Mouse (Mus musculus): ENCODE results near the gene Sh3kbp1. TPM values are rescaled to one million over a fixed set of nuclear protein-coding genes. Genes with fewer than 3 reads are reported as not detected.

Gene Sh3kbp1
- polyA plus RNA-seq, 1 experiment from 2014 or later, result 14.4 TPM

GRCm38 (mm10) chrX:159831176-159831575 lies 204.1 kb downstream of the Sh3kbp1 start:
- ChIA-PET CTCF (no interaction called here), POLR2A (no interaction called here)
- DNase-seq (ENCODE audit: low read depth, low spot score) (no peak), ATAC-seq (no peak)
- in situ Hi-C loops (cut with MboI; ENCODE audit: low pct_unique_long_range_greater_than_20kb), result no loop called here
- no peak for TF ChIP-seq CTCF (IDR thresholded peaks at IDR 0.05)
- peaks cover 9% of the 10 kb centered on the region for H3K27me3 ChIP-seq

- ATAC-seq (no peak), DNase-seq (ENCODE audit: low read depth, low spot score) (no peak)
- no peak for TF ChIP-seq CTCF (IDR thresholded peaks at IDR 0.05)
- in situ Hi-C loops (cut with MboI; ENCODE audit: low pct_unique_long_range_greater_than_20kb), result no loop called here
- POLR2A ChIA-PET, result interaction anchor here (0.6 kb wide), 1 partner anchor 163 kb away, joined by 3 read pairs; no protein-coding TSS in a partner anchor
- peaks cover 6% of the 10 kb centered on the region for H3K27me3 ChIP-seq
- CTCF ChIA-PET, result interaction anchor here (1.5 kb wide), 1 partner anchor 84 kb away, joined by 4 read pairs; no protein-coding TSS in a partner anchor
Measured at GRCm38 (mm10) chrX:159835239-159835638, 208.2 kb downstream of the Sh3kbp1 start.

- peak; percentile 98 for ATAC-seq
- DNase-seq (ENCODE audit: low read depth, low spot score), result peak; percentile 37
- in situ Hi-C loops (cut with MboI; ENCODE audit: low pct_unique_long_range_greater_than_20kb), result no loop called here
- ChIA-PET POLR2A (interaction anchor here (0.7 kb wide), 1 partner anchor 725 kb away, joined by 3 read pairs; no protein-coding TSS in a partner anchor), CTCF (no interaction called here)
- H3K27me3 ChIP-seq, result peaks cover 15% of the 10 kb centered on the region
- no peak for TF ChIP-seq CTCF (IDR thresholded peaks at IDR 0.05)
Measured at GRCm38 (mm10) chrX:159837379-159837778, 210.3 kb downstream of the Sh3kbp1 start.

- in situ Hi-C loops (cut with MboI; ENCODE audit: low pct_unique_long_range_greater_than_20kb), result no loop called here
- POLR2A ChIA-PET, result no interaction called here
- DNase-seq (ENCODE audit: low read depth, low spot score) (no peak), ATAC-seq (no peak)
- peaks cover 14% of the 10 kb centered on the region for H3K27me3 ChIP-seq
- TF ChIP-seq CTCF (IDR thresholded peaks at IDR 0.05), result no peak
- CTCF ChIA-PET, result no interaction called here
Measured at GRCm38 (mm10) chrX:159839786-159840185, 212.7 kb downstream of the Sh3kbp1 start.

GRCm38 (mm10) chrX:159840225-159840624 lies 213.2 kb downstream of the Sh3kbp1 start:
- no peak for DNase-seq (ENCODE audit: low read depth, low spot score)
- ChIA-PET POLR2A (no interaction called here), CTCF (no interaction called here)
- H3K27me3 ChIP-seq, result peaks cover 16% of the 10 kb centered on the region
- in situ Hi-C loops (cut with MboI; ENCODE audit: low pct_unique_long_range_greater_than_20kb), result no loop called here
- no peak for ATAC-seq
- TF ChIP-seq CTCF (IDR thresholded peaks at IDR 0.05), result no peak

GRCm38 (mm10) chrX:159850722-159851121 lies 223.7 kb downstream of the Sh3kbp1 start:
- in situ Hi-C loops (cut with MboI; ENCODE audit: low pct_unique_long_range_greater_than_20kb), result no loop called here
- DNase-seq (ENCODE audit: low read depth, low spot score), result no peak
- ChIA-PET POLR2A (no interaction called here), CTCF (no interaction called here)
- TF ChIP-seq CTCF (IDR thresholded peaks at IDR 0.05), result no peak
- ATAC-seq, result no peak
- peaks cover 11% of the 10 kb centered on the region for H3K27me3 ChIP-seq

DNA sequence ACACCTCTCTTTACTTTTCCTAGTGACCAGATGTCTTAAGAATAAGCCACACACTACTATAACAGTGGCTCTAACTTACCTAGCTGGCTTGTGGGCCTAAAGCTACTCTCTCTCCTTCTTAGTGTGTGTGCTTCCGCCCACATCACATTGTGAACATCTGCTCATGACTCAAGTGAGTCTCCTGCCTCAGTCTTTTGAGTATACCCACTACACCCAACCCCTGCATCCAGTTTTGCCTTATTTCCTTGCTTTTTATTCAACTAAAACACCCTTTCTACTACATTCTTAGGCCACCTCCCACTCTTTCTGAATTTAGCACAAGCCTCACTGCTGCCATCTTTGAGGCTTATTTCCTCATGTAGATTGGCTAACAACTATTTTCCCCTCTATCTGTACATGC lies 229.8 kb downstream of the Sh3kbp1 start:
- no peak for TF ChIP-seq CTCF (IDR thresholded peaks at IDR 0.05)
- ChIA-PET POLR2A (no interaction called here), CTCF (no interaction called here)
- ATAC-seq (no peak), DNase-seq (ENCODE audit: low read depth, low spot score) (no peak)
- peaks cover 20% of the 10 kb centered on the region for H3K27me3 ChIP-seq
- in situ Hi-C loops (cut with MboI; ENCODE audit: low pct_unique_long_range_greater_than_20kb), result no loop called here

GRCm38 (mm10) chrX:159858126-159858525 lies 231.1 kb downstream of the Sh3kbp1 start:
- in situ Hi-C loops (cut with MboI; ENCODE audit: low pct_unique_long_range_greater_than_20kb), result no loop called here
- DNase-seq (ENCODE audit: low read depth, low spot score) (no peak), ATAC-seq (no peak)
- H3K27me3 ChIP-seq, result peaks cover 20% of the 10 kb centered on the region
- POLR2A ChIA-PET, result no interaction called here
- CTCF ChIA-PET, result no interaction called here
- TF ChIP-seq CTCF (IDR thresholded peaks at IDR 0.05), result no peak

GRCm38 (mm10) chrX:159860841-159861530 lies 233.9 kb downstream of the Sh3kbp1 start:
- ATAC-seq (no peak), DNase-seq (ENCODE audit: low read depth, low spot score) (no peak)
- in situ Hi-C loops (cut with MboI; ENCODE audit: low pct_unique_long_range_greater_than_20kb), result no loop called here
- peaks cover 15% of the 10 kb centered on the region for H3K27me3 ChIP-seq
- ChIA-PET CTCF (no interaction called here), POLR2A (no interaction called here)
- no peak for TF ChIP-seq CTCF (IDR thresholded peaks at IDR 0.05)

GRCm38 (mm10) chrX:159867660-159868059 lies 240.6 kb downstream of the Sh3kbp1 start:
- peaks cover 12% of the 10 kb centered on the region for H3K27me3 ChIP-seq
- POLR2A ChIA-PET, result no interaction called here

DNA sequence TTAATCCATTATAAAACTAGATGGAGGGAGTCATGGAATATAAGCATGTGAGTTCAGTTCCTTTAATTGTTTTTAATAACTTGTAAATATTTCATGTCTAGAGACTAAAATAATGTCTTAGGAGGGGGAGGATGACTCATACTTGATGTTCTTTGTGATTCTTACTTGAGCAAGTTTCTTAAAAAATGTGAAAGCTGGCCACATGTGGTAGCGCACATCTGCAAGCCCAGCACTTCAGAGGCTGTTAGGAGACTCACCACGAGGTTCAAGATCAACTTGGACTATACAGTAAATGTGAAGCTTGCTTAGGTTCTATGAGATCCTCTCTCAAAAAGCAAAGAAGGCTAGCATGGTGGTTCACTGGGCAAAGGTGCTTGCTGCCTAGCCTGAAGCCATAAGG lies 245.4 kb downstream of the Sh3kbp1 start:
- ChIA-PET CTCF (no interaction called here), POLR2A (no interaction called here)
- ATAC-seq (no peak), DNase-seq (ENCODE audit: low read depth, low spot score) (no peak)
- in situ Hi-C loops (cut with MboI; ENCODE audit: low pct_unique_long_range_greater_than_20kb), result no loop called here
- no peak for TF ChIP-seq CTCF (IDR thresholded peaks at IDR 0.05)
- peaks cover 27% of the 10 kb centered on the region for H3K27me3 ChIP-seq

More at GRCm38 (mm10) chrX:159867660-159868059, 240.6 kb downstream of the Sh3kbp1 start:
- CTCF ChIA-PET, result no interaction called here
- in situ Hi-C loops (cut with MboI; ENCODE audit: low pct_unique_long_range_greater_than_20kb), result no loop called here
- no peak for DNase-seq (ENCODE audit: low read depth, low spot score)
- ATAC-seq, result no peak
- TF ChIP-seq CTCF (IDR thresholded peaks at IDR 0.05), result no peak

DNA sequence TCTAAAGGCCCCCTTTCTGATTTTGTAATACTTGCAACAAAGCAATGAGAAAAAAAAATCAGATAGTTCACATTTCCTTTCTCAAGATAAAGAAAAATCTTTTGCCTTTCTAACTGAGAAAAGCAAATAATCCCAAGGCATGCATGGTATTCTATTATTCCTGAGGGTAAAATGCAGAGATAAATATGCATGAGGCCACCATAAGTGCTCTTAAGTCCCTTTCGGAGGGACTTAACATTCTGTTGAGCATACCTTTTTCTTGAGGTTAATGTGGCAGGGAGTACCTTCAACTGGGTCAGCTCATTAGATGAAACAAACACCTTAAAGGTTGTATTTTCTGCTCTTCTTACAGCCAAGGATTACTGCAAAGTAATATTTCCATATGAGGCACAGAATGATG lies 250.7 kb downstream of the Sh3kbp1 start:
- no peak for DNase-seq (ENCODE audit: low read depth, low spot score)
- POLR2A ChIA-PET, result no interaction called here
- CTCF ChIA-PET, result interaction anchor here (1.7 kb wide), 1 partner anchor 23 kb away, joined by 5 read pairs; no protein-coding TSS in a partner anchor
- TF ChIP-seq CTCF (IDR thresholded peaks at IDR 0.05), result no peak
- peaks cover 19% of the 10 kb centered on the region for H3K27me3 ChIP-seq
- in situ Hi-C loops (cut with MboI; ENCODE audit: low pct_unique_long_range_greater_than_20kb), result no loop called here
- no peak for ATAC-seq
